ENCODE assay signal across 29 mouse cellular contexts in genomic region chr8:92896611-92897010, GRCm38 (mm10). TPM values are rescaled to one million over a fixed set of nuclear protein-coding genes. Genes with fewer than 3 reads are reported as not detected.
DNase-seq lines count a peak whose midpoint lies in the region; ATAC-seq and TF ChIP-seq lines count a peak whose summit lies in the region.
"Had no signal": no experiment of that assay in that cellular context is flagged by ENCODE, and none has a peak within 500 bp of the region (broad histone marks: within the 10 kb centered on the region; RNA-seq: fewer than 3 reads in every experiment).

No protein-coding gene starts in this region.

- H3K4me2 ChIP-seq in heart, embryonic 15.5 days, result no peak overlapping the region
- no peak overlapping the region for H3K4me2 ChIP-seq in neural tube, embryonic 15.5 days
- H3K4me2 ChIP-seq: embryonic facial prominence, embryonic 13.5 days; forebrain, embryonic 15.5 days; hindbrain, embryonic 15.5 days; liver, embryonic 15.5 days; midbrain, embryonic 11.5 days; stomach, embryonic 15.5 days had no signal

- TF ChIP-seq POLR2A in kidney, adult 2 months (IDR thresholded peaks at IDR 0.05; ENCODE audit: low read depth, low read length), result no peak

- no peaks in the 10 kb centered on the region for H3K9me3 ChIP-seq in heart, embryonic 15.5 days (replicated peaks)
- no peaks in the 10 kb centered on the region for H3K9me3 ChIP-seq in neural tube, embryonic 15.5 days (replicated peaks)
- H3K9me3 ChIP-seq: embryonic facial prominence, embryonic 13.5 days; forebrain, embryonic 15.5 days; hindbrain, embryonic 15.5 days; limb, embryonic 10.5 days; liver, embryonic 15.5 days; stomach, embryonic 15.5 days had no signal

- H3K27ac ChIP-seq in kidney, adult 2 months (ENCODE audit: insufficient read depth, low read depth, low read length), result no peak overlapping the region
- H3K27ac ChIP-seq in heart, embryonic 15.5 days, result peak overlapping the region; percentile 51; the same call in 1 of the 2 replicates
- H3K27ac ChIP-seq in neural tube, embryonic 15.5 days (replicated peaks), result no peak overlapping the region
- H3K27ac ChIP-seq: embryonic facial prominence, embryonic 13.5 days; forebrain, embryonic 15.5 days; hindbrain, embryonic 15.5 days; limb, embryonic 10.5 days; liver, embryonic 15.5 days; stomach, embryonic 15.5 days had no signal

- intact Hi-C loops in heart, postnatal 36 days (cut with DNase I), result loop anchor here (5.0 kb wide), 1 partner anchor 1281 kb away; the partner anchor contains the start of gene Mt1
- intact Hi-C loops in left cerebral cortex, postnatal 10 days (cut with DNase I), result no loop called here

- H3K9ac ChIP-seq in heart, embryonic 15.5 days, result no peak overlapping the region
- no peak overlapping the region for H3K9ac ChIP-seq in neural tube, embryonic 15.5 days (replicated peaks)
- H3K9ac ChIP-seq: embryonic facial prominence, embryonic 13.5 days; forebrain, embryonic 15.5 days; hindbrain, embryonic 15.5 days; liver, embryonic 15.5 days; stomach, embryonic 15.5 days had no signal

- DNase-seq in heart, adult 11 months, result peak; percentile 91
- no peak for DNase-seq in heart, postnatal 36 days
- DNase-seq in kidney, adult 2 months, result peak; percentile 4
- no peak for DNase-seq in kidney, adult 11 months
- peak; percentile 54 for DNase-seq in 3T3-L1 (ENCODE audit: low read depth, low spot score)
- no peak for DNase-seq in left cerebral cortex, postnatal 10 days (ENCODE audit: extremely low spot score in 1 of 2, low spot score in 2 of 2)
- DNase-seq: adrenal gland, adult 8-10 months; B cell, adult 2 months; cerebellum, adult 11-12 months; cerebellum, postnatal 14 days; gastrocnemius, postnatal 14 days; layer of hippocampus, adult 9-11 months; liver; right cerebral cortex, adult 18-20 months; right cerebral cortex, postnatal 4 days; thymus, postnatal 25 days had no signal

- no peaks in the 10 kb centered on the region; the same call in 1 of the 2 replicates for H3K27me3 ChIP-seq in kidney, adult 2 months (replicated peaks; ENCODE audit: control insufficient read depth, insufficient read depth, low read length)
- H3K27me3 ChIP-seq in heart, embryonic 15.5 days, result no peaks in the 10 kb centered on the region
- H3K27me3 ChIP-seq in neural tube, embryonic 15.5 days (replicated peaks), result no peaks in the 10 kb centered on the region
- H3K27me3 ChIP-seq: CH12.LX; embryonic facial prominence, embryonic 13.5 days; forebrain, embryonic 15.5 days; hindbrain, embryonic 15.5 days; liver, embryonic 15.5 days; stomach, embryonic 15.5 days had no signal

- H3K4me3 ChIP-seq in kidney, adult 2 months (ENCODE audit: insufficient read depth, low read depth, low read length), result no peak overlapping the region
- no peak overlapping the region for H3K4me3 ChIP-seq in heart, embryonic 15.5 days
- H3K4me3 ChIP-seq in neural tube, embryonic 15.5 days (replicated peaks), result no peak overlapping the region
- H3K4me3 ChIP-seq: embryonic facial prominence, embryonic 13.5 days; forebrain, embryonic 15.5 days; hindbrain, embryonic 15.5 days; limb, embryonic 10.5 days; liver, embryonic 15.5 days; stomach, embryonic 15.5 days had no signal

- peak; percentile 55; the same call in 1 of the 2 replicates for ATAC-seq in heart, embryonic 15.5 days (replicated peaks; ENCODE audit: insufficient number of reproducible peaks, insufficient read depth, low FRiP score, low read depth)
- no peak for ATAC-seq in neural tube, embryonic 15.5 days (ENCODE audit: low FRiP score)
- ATAC-seq: forebrain, embryonic 15.5 days; lung, postnatal 0 days had no signal

- H3K4me1 ChIP-seq in kidney, adult 2 months (ENCODE audit: control insufficient read depth, insufficient read depth, low read length), result no peaks in the 10 kb centered on the region
- no peaks in the 10 kb centered on the region for H3K4me1 ChIP-seq in heart, embryonic 15.5 days (replicated peaks)
- peaks cover 8% of the 10 kb centered on the region; the same call in 1 of the 2 replicates for H3K4me1 ChIP-seq in neural tube, embryonic 15.5 days
- H3K4me1 ChIP-seq: forebrain, embryonic 15.5 days; hindbrain, embryonic 15.5 days; limb, embryonic 10.5 days; liver, embryonic 15.5 days; stomach, embryonic 15.5 days had no signal

- TF ChIP-seq CTCF in kidney, adult 2 months (conservative IDR thresholded peaks at IDR 0.05; ENCODE audit: insufficient read depth, insufficient read length, low read depth, low read length), result no peak

- 55% methylated on average over 5 of the region's 5 CpGs for WGBS in kidney, adult 2 months
- 44% methylated on average over 5 of the region's 5 CpGs for WGBS in heart, embryonic 15.5 days
- WGBS in neural tube, embryonic 15.5 days, result 79% methylated on average over 5 of the region's 5 CpGs

- no peaks in the 10 kb centered on the region for H3K36me3 ChIP-seq in kidney, adult 2 months (ENCODE audit: control insufficient read depth, insufficient read depth, low read length)
- no peaks in the 10 kb centered on the region for H3K36me3 ChIP-seq in heart, embryonic 15.5 days
- no peaks in the 10 kb centered on the region for H3K36me3 ChIP-seq in neural tube, embryonic 15.5 days
- H3K36me3 ChIP-seq: embryonic facial prominence, embryonic 13.5 days; forebrain, embryonic 15.5 days; G1E; hindbrain, embryonic 15.5 days; liver, embryonic 15.5 days; stomach, embryonic 15.5 days had no signal

RNA-seq across cellular contexts. Expression of gene Capns2, which starts 4.6 kb away (rescaled TPM):
- total RNA-seq in heart, postnatal 36 days (2021), result not detected
- 0.16 TPM in 1 of 2 replicates, not detected in the other for polyA plus RNA-seq in kidney, adult 2 months (2012; rRNA removed)
- polyA plus RNA-seq in heart, embryonic 15.5 days (2015; fragmentation: Nextera tagmentation; extraction: Ambion mirVana), result 0.13 and 0.14 TPM in 2 replicates
- 1 to 10 TPM; 1.1 to 1.7 TPM for total RNA-seq in left cerebral cortex, postnatal 10 days (2021)
- polyA plus RNA-seq in neural tube, embryonic 15.5 days (2015; fragmentation: Nextera tagmentation; extraction: Ambion mirVana), result 0.46 and 0.60 TPM in 2 replicates
- total RNA-seq: CH12.LX; G1E; gastrocnemius, postnatal 14 days; hematopoietic stem cell, adult 5-6 weeks had no signal
- polyA plus RNA-seq: G1E; lung, postnatal 0 days had no signal

RNA-seq across cellular contexts. Expression of gene Lpcat2, which starts 41.5 kb away (rescaled TPM):
- total RNA-seq in heart, postnatal 36 days (2021), result 1 to 10 TPM; 1.2 to 1.6 TPM
- polyA plus RNA-seq in kidney, adult 2 months (2012; rRNA removed), result 1.0 and 1.5 TPM in 2 replicates
- polyA plus RNA-seq in heart, embryonic 15.5 days (2015; fragmentation: Nextera tagmentation; extraction: Ambion mirVana), result 4.0 and 8.2 TPM in 2 replicates
- 10 to 100 TPM in 1 of 2 experiments, 1 to 10 TPM in 1; 8.9 to 11.2 TPM for total RNA-seq in left cerebral cortex, postnatal 10 days (2021)
- polyA plus RNA-seq in neural tube, embryonic 15.5 days (2015; fragmentation: Nextera tagmentation; extraction: Ambion mirVana), result 12.9 and 13.1 TPM in 2 replicates
- total RNA-seq: CH12.LX had no signal
- polyA plus RNA-seq: G1E had no signal

Comparison
In these comparisons a context has a peak if more than half of its experiments do, and no peak if none do; other contexts are left out.
1. DNase-seq: peak in heart, adult 11 months (single experiment), kidney, adult 2 months (single experiment) and 3T3-L1 (single experiment); none in heart, postnatal 36 days (0 of 2), kidney, adult 11 months (single experiment) and left cerebral cortex, postnatal 10 days (0 of 2).